In the genomic region with DNA sequence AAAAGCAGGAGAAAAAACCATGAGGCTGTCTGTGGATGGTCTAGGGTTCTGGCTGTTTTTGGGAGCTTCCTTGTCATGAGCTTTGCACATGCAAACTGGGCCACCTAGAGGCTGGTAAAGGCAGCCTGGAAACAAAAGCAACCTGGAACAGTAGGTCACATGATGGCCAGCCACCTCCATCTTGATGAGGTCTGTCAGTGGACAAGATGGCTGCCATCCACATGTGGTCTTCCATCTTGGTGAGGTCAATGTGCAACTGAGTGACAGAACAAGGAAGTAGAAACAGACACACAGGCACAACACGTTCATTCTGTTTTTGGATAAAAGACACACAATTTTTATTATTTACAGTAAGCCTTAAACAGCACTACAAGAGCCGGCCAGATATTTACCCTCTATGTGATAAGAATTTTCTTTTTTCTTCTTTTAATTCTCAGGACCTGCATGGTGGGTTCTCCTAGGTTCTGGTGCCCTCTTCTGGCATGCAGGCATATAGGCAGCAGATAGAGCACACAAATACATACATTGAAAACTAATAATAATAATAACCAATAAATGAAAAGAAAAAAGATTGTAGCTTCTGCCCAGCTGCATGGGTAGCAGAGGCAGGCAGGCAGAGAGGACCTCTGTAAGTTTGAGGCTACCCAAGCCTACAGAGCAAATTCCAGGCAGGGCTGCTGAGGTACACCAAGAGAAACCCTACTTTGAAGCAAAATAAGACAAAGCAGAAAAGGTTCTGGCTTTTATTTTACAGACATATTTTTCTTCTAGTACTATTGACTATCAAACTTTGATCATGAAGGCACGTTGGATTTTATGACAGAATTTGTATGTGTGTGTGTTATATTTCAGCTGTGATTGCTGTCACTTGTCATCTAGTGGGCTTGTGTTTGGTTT, we compare ENCODE assay signal across 8 mouse cellular contexts. TPM values are rescaled to one million over a fixed set of nuclear protein-coding genes. Genes with fewer than 3 reads are reported as not detected.
A peak's percentile ranks its signal among the peaks of the same experiment; 100 is the strongest.
DNase-seq lines count a peak whose midpoint lies in the region; ATAC-seq and TF ChIP-seq lines count a peak whose summit lies in the region.

No protein-coding gene starts in this region.

- no peak overlapping the region for H3K9ac ChIP-seq in ES-E14 (ENCODE audit: insufficient read depth, low read depth, low read length, poor library complexity, severe bottlenecking)
- H3K9ac ChIP-seq in hindbrain, embryonic 11.5 days (ENCODE audit: low read depth, low read length): no peak overlapping the region

- no peak overlapping the region for H3K4me3 ChIP-seq in ES-E14 (ENCODE audit: insufficient read depth in 1 of 2, low read depth in 1 of 2, low read length in 2 of 2, poor library complexity in 1 of 2, severe bottlenecking in 1 of 2)
- no peak overlapping the region for H3K4me3 ChIP-seq in bone marrow, adult 2 months (replicated peaks; ENCODE audit: control insufficient read depth, low read depth, low read length)
- no peak overlapping the region for H3K4me3 ChIP-seq in hindbrain, embryonic 11.5 days (ENCODE audit: low read depth, low read length)

- in situ Hi-C loops in ES-E14 (cut with MboI; ENCODE audit: low sequenced_read_pairs in 2 of 2, unreplicated experiment in 2 of 2): no loop called here

- no peaks in the 10 kb centered on the region for H3K36me3 ChIP-seq in ES-E14 (ENCODE audit: control insufficient read depth, insufficient read depth, low read length, poor library complexity, severe bottlenecking)
- no peaks in the 10 kb centered on the region for H3K36me3 ChIP-seq in hindbrain, embryonic 11.5 days (ENCODE audit: control insufficient read depth, insufficient read depth, low read length)

- H3K27ac ChIP-seq in ES-E14 (ENCODE audit: insufficient read depth, low read depth, low read length, poor library complexity, severe bottlenecking): no peak overlapping the region
- H3K27ac ChIP-seq in bone marrow, adult 2 months (ENCODE audit: control insufficient read depth, insufficient read depth, low read depth, low read length, poor library complexity): no peak overlapping the region
- no peak overlapping the region for H3K27ac ChIP-seq in hindbrain, embryonic 11.5 days (ENCODE audit: low read depth, low read length)

- no peaks in the 10 kb centered on the region for H3K9me3 ChIP-seq in ES-E14 (ENCODE audit: control insufficient read depth, insufficient read depth, low read depth, low read length)
- no peaks in the 10 kb centered on the region for H3K9me3 ChIP-seq in hindbrain, embryonic 11.5 days (ENCODE audit: control insufficient read depth, low read length)

- 3% methylated on average over 3 of the region's 3 CpGs for WGBS in bone marrow, adult 2 months
- 35% methylated on average over 3 of the region's 3 CpGs for WGBS in hindbrain, embryonic 11.5 days

- no peak for TF ChIP-seq POLR2A in bone marrow, adult 2 months (IDR thresholded peaks at IDR 0.05; ENCODE audit: borderline replicate concordance, control insufficient read depth, low read depth, low read length)

- TF ChIP-seq CTCF in bone marrow, adult 2 months (IDR thresholded peaks at IDR 0.05; ENCODE audit: control insufficient read depth, insufficient read depth, low read length): peak; percentile 61

- peak; percentile 96 for DNase-seq in ES-E14 (ENCODE audit: low read depth, low spot score)
- DNase-seq in fibroblast of lung, adult 2 months (ENCODE audit: low read depth): peak; percentile 46
- DNase-seq in hindbrain, embryonic 11.5 days (ENCODE audit: low spot score): peak; percentile 64
- DNase-seq in layer of hippocampus, adult 9-10 months (ENCODE audit: low spot score): peak; percentile 68
- peak; percentile 64 for DNase-seq in lung, postnatal 14 days
- DNase-seq in retina, embryonic 14.5 days (ENCODE audit: low spot score): peak; percentile 77
- DNase-seq in thymus, postnatal 25 days: peak; percentile 75

- ATAC-seq in hindbrain, embryonic 11.5 days (ENCODE audit: low FRiP score): peak; percentile 60

- no peaks in the 10 kb centered on the region for H3K27me3 ChIP-seq in hindbrain, embryonic 11.5 days (ENCODE audit: control insufficient read depth, insufficient read depth, low read length)

- no peaks in the 10 kb centered on the region for H3K4me1 ChIP-seq in ES-E14 (ENCODE audit: control insufficient read depth in 2 of 2, insufficient read depth in 2 of 2, low read length in 2 of 2, poor library complexity in 1 of 2)
- no peaks in the 10 kb centered on the region for H3K4me1 ChIP-seq in bone marrow, adult 2 months (ENCODE audit: control insufficient read depth, insufficient read depth, low read length)
- no peaks in the 10 kb centered on the region for H3K4me1 ChIP-seq in hindbrain, embryonic 11.5 days (replicated peaks; ENCODE audit: control insufficient read depth, insufficient read depth, low read length)

- H3K4me2 ChIP-seq in hindbrain, embryonic 11.5 days (replicated peaks; ENCODE audit: low read depth, low read length): no peak overlapping the region

TF ChIP-seq in ES-E14, 5 proteins besides CTCF, POLR2A, EP300 and RAD21:
- TF ChIP-seq CHD2 (IDR thresholded peaks at IDR 0.05; ENCODE audit: low read depth, low read length) (no peak), HCFC1 (IDR thresholded peaks at IDR 0.05; ENCODE audit: borderline replicate concordance, insufficient read depth, low read length) (peak; percentile 91)
TF ChIP-seq in ES-E14: peak in this region for 1.

RNA-seq across cellular contexts. Expression of gene Gm21060, which starts 31.3 kb away (rescaled TPM):
- total RNA-seq in ES-E14 (2012; rRNA removed): 13.5 TPM in 1 of 2 replicates, not detected in the other
- not detected in 2 replicates for polyA plus RNA-seq in bone marrow, adult 2 months (2011; ENCODE audit: insufficient read depth, insufficient read length, low replicate concordance, missing spikeins)
- polyA plus RNA-seq in hindbrain, embryonic 11.5 days (2014; fragmentation: Nextera tagmentation; extraction: Ambion mirVana): not detected in 2 replicates

RNA-seq across cellular contexts. Expression of gene Csf2ra, which starts 37.4 kb away (rescaled TPM):
- 17.3 and 32.8 TPM in 2 replicates for total RNA-seq in ES-E14 (2012; rRNA removed)
- 61.7 and 173 TPM in 2 replicates for polyA plus RNA-seq in bone marrow, adult 2 months (2011; ENCODE audit: insufficient read depth, insufficient read length, low replicate concordance, missing spikeins)
- 15.6 and 18.5 TPM in 2 replicates for polyA plus RNA-seq in hindbrain, embryonic 11.5 days (2014; fragmentation: Nextera tagmentation; extraction: Ambion mirVana)

Comparison
In these comparisons a context has a peak if more than half of its experiments do, and no peak if none do; other contexts are left out.
1. DNase-seq: peak in every context shown above with its lines; median percentile 96 in ES-E14; 77 in retina, embryonic 14.5 days; 75 in thymus, postnatal 25 days; 68 in layer of hippocampus, adult 9-10 months; 64 in hindbrain, embryonic 11.5 days; 64 in lung, postnatal 14 days; 46 in fibroblast of lung, adult 2 months.